Mouse (Mus musculus) MEL (cell line): ENCODE data around the gene Traf3. TPM values are rescaled to one million over a fixed set of nuclear protein-coding genes. Genes with fewer than 3 reads are reported as not detected.

Experiments used
- DNase-seq: peaks from one replicate; pipeline ENCODE4 v3.0.0; 2011; ENCODE audit warnings: low read depth, low spot score
- H3K27ac ChIP-seq: 2 replicates; pipeline ENCODE4 v1.5.1; 2012; ENCODE audit warnings: low read depth, mild to moderate bottlenecking, control low read depth, low read length, moderate library complexity; ENCODE audit not compliant: control insufficient read depth
- H3K27me3 ChIP-seq, 2 experiments: fragments of 150-350 bp in 1 of 2; sonication (generic) in 1 of 2; 2 replicates each; pipeline ENCODE4 v1.6.1; 2012; ENCODE audit warnings: low read length in 2 of 2, mild to moderate bottlenecking in 2 of 2, improper control_type of control experiment in 1 of 2, moderate library complexity in 1 of 2; ENCODE audit not compliant: insufficient read depth in 2 of 2, control insufficient read depth in 1 of 2
- H3K36me3 ChIP-seq, 2 experiments: 2 replicates each; pipeline ENCODE4 v1.6.1; 2012 to 2014; ENCODE audit warnings: low read length in 2 of 2, improper control_type of control experiment in 1 of 2, inconsistent platforms in 1 of 2, mild to moderate bottlenecking in 1 of 2; ENCODE audit not compliant: insufficient read depth in 2 of 2, control insufficient read depth in 1 of 2
- H3K4me1 ChIP-seq, 2 experiments: fragments of 150-350 bp in 1 of 2; sonication (generic) in 1 of 2; 2 replicates each; pipeline ENCODE4 v1.6.1; 2012; ENCODE audit warnings: low read length in 2 of 2, improper control_type of control experiment in 1 of 2, mild to moderate bottlenecking in 1 of 2; ENCODE audit not compliant: insufficient read depth in 2 of 2, control insufficient read depth in 1 of 2
- H3K4me3 ChIP-seq, 2 experiments: fragments of 150-350 bp in 1 of 2; sonication (generic) in 1 of 2; 2 replicates each; pipeline ENCODE4 v1.5.1; 2012; ENCODE audit warnings: low read depth in 2 of 2, low read length in 2 of 2, mild to moderate bottlenecking in 2 of 2, moderate library complexity in 2 of 2, control low read depth in 1 of 2, improper control_type of control experiment in 1 of 2; ENCODE audit not compliant: control insufficient read depth in 1 of 2, insufficient read depth in 1 of 2
- H3K79me2 ChIP-seq: 2 replicates; pipeline ENCODE4 v1.6.1; 2012; ENCODE audit warnings: mild to moderate bottlenecking, low read length, moderate library complexity; ENCODE audit not compliant: control insufficient read depth, poor library complexity, insufficient read depth
- H3K9ac ChIP-seq: 2 replicates; pipeline ENCODE4 v1.6.1; 2012; ENCODE audit warnings: low read depth, mild to moderate bottlenecking, control low read depth, low read length, moderate library complexity; ENCODE audit not compliant: control insufficient read depth, poor library complexity, severe bottlenecking
- H3K9me3 ChIP-seq: fragments of 150-350 bp; sonication (generic); replicated peaks from 2 replicates; pipeline ENCODE4 v1.6.1; 2012; ENCODE audit warnings: mild to moderate bottlenecking, low read length, improper control_type of control experiment, moderate library complexity; ENCODE audit not compliant: insufficient read depth
- CHD2 ChIP-seq: IDR thresholded peaks from 2 replicates; pipeline ENCODE4 v1.6.1; 2011; ENCODE audit warnings: low read length, improper control_type of control experiment
- E2F4 ChIP-seq: IDR thresholded peaks from 2 replicates; pipeline ENCODE4 v1.6.1; 2011; ENCODE audit warnings: low read depth, low read length, improper control_type of control experiment, borderline replicate concordance
- ETS1 ChIP-seq: IDR thresholded peaks from 2 replicates; pipeline ENCODE4 v1.6.1; 2012; ENCODE audit warnings: low read depth, mild to moderate bottlenecking, inconsistent platforms, low read length, improper control_type of control experiment, moderate library complexity
- GATA1 ChIP-seq: IDR thresholded peaks from 2 replicates; pipeline ENCODE4 v1.6.1; 2011; ENCODE audit warnings: low read depth, low read length, improper control_type of control experiment
- HCFC1 ChIP-seq: IDR thresholded peaks from 2 replicates; pipeline ENCODE4 v1.6.1; 2012; ENCODE audit warnings: low read depth, mild to moderate bottlenecking, inconsistent platforms, low read length, improper control_type of control experiment, moderate library complexity
- JUND ChIP-seq: IDR thresholded peaks from 2 replicates; pipeline ENCODE4 v1.6.1; 2011; ENCODE audit warnings: low read depth, mild to moderate bottlenecking, improper control_type of control experiment, low read length
- KAT2A ChIP-seq: conservative IDR thresholded peaks from 2 replicates; pipeline ENCODE4 v1.6.1; 2012; ENCODE audit warnings: low read depth, low read length, improper control_type of control experiment, inconsistent platforms
- MAFK ChIP-seq: IDR thresholded peaks from 2 replicates; pipeline ENCODE4 v1.6.1; 2011; ENCODE audit warnings: low read depth, mild to moderate bottlenecking, low read length, improper control_type of control experiment, borderline replicate concordance
- MAX ChIP-seq: IDR thresholded peaks from 2 replicates; pipeline ENCODE4 v1.6.1; 2011; ENCODE audit warnings: low read length, improper control_type of control experiment
- MAZ ChIP-seq: IDR thresholded peaks from 2 replicates; pipeline ENCODE4 v1.6.1; 2012; ENCODE audit warnings: low read depth, mild to moderate bottlenecking, inconsistent platforms, low read length, improper control_type of control experiment
- MEF2A ChIP-seq: IDR thresholded peaks from 2 replicates; pipeline ENCODE4 v1.6.1; 2014; ENCODE audit warnings: low read depth, mild to moderate bottlenecking, inconsistent platforms, low read length, improper control_type of control experiment; ENCODE audit not compliant: poor library complexity, insufficient replicate concordance, severe bottlenecking; ENCODE audit errors: extremely low read depth
- MXI1 ChIP-seq: IDR thresholded peaks from 2 replicates; pipeline ENCODE4 v1.6.1; 2011; ENCODE audit warnings: mild to moderate bottlenecking, low read depth, low read length, improper control_type of control experiment
- MYB ChIP-seq: IDR thresholded peaks from 2 replicates; pipeline ENCODE4 v1.6.1; 2011; ENCODE audit warnings: mild to moderate bottlenecking, low read depth, low read length, improper control_type of control experiment
- NELFE ChIP-seq: IDR thresholded peaks from 2 replicates; pipeline ENCODE4 v1.6.1; 2011; ENCODE audit warnings: low read depth, low read length, improper control_type of control experiment
- POLR2A ChIP-seq, 2 experiments: IDR thresholded peaks; 2 replicates each; pipeline ENCODE4 v1.6.1; 2011 to 2012; ENCODE audit warnings: low read length in 2 of 2, mild to moderate bottlenecking in 2 of 2, control low read depth in 1 of 2, improper control_type of control experiment in 1 of 2, low read depth in 1 of 2, moderate library complexity in 1 of 2; ENCODE audit not compliant: control insufficient read depth in 1 of 2, insufficient read depth in 1 of 2, poor library complexity in 1 of 2
- RAD21 ChIP-seq: IDR thresholded peaks from 2 replicates; pipeline ENCODE4 v1.6.1; 2011; ENCODE audit warnings: mild to moderate bottlenecking, low read depth, low read length, improper control_type of control experiment
- RCOR1 ChIP-seq: IDR thresholded peaks from 2 replicates; pipeline ENCODE4 v1.6.1; 2012; ENCODE audit warnings: low read depth, mild to moderate bottlenecking, inconsistent platforms, low read length, improper control_type of control experiment
- SIN3A ChIP-seq: IDR thresholded peaks from 2 replicates; pipeline ENCODE4 v1.6.1; 2012; ENCODE audit warnings: low read length, improper control_type of control experiment, inconsistent platforms
- TAL1 ChIP-seq: IDR thresholded peaks from 2 replicates; pipeline ENCODE4 v1.6.1; 2012; ENCODE audit warnings: mild to moderate bottlenecking, inconsistent platforms, low read length, moderate library complexity, mixed read lengths
- TBP ChIP-seq: IDR thresholded peaks from 2 replicates; pipeline ENCODE4 v1.8.0; 2011; ENCODE audit warnings: low read depth, low read length, improper control_type of control experiment
- TCF12 ChIP-seq: IDR thresholded peaks from 2 replicates; pipeline ENCODE4 v1.6.1; 2014; ENCODE audit warnings: low read depth, mild to moderate bottlenecking, inconsistent platforms, low read length, improper control_type of control experiment, moderate library complexity
- USF1 ChIP-seq: IDR thresholded peaks from 2 replicates; pipeline ENCODE4 v1.6.1; 2014; ENCODE audit warnings: low read depth, mild to moderate bottlenecking, inconsistent platforms, low read length, improper control_type of control experiment, moderate library complexity
- ZKSCAN1 ChIP-seq: IDR thresholded peaks from 2 replicates; pipeline ENCODE4 v1.6.1; 2012; ENCODE audit warnings: low read depth, mild to moderate bottlenecking, inconsistent platforms, low read length, improper control_type of control experiment, moderate library complexity
- ZNF384 ChIP-seq: IDR thresholded peaks from 2 replicates; pipeline ENCODE4 v1.6.1; 2012; ENCODE audit warnings: low read depth, mild to moderate bottlenecking, inconsistent platforms, low read length, improper control_type of control experiment
- polyA plus RNA-seq, 2 experiments: library from polyadenylated mRNA; stranded (reverse) in 1 of 2; unstranded in 1 of 2; fragments of >175 nt in 1 of 2; fragments of >200 nt in 1 of 2; gene quantifications; 2 replicates each; pipeline versions ENCODE4 v1.2.1 to v1.2.4; 2012; ENCODE audit warnings: low replicate concordance in 2 of 2, low read depth in 1 of 2; ENCODE audit not compliant: insufficient read length in 2 of 2, insufficient read depth in 1 of 2, missing spikeins in 1 of 2
- total RNA-seq: library from RNA; depleted of rRNA; stranded (reverse); fragments of 300-350 nt; gene quantifications from 2 replicates; pipeline ENCODE4 v1.2.3, GENCODE M21; 2012

Gene Traf3
- total and polyA plus RNA-seq, 3 experiments, result 21.1 to 40.7 TPM; not detected in 1

GRCm38 (mm10) chr12:111242346-111242745, 76.2 kb downstream of the Traf3 start:
- Histone ChIP-seq H3K4me1 (0 out of 4 replicates have a peak, but pooled peaks cover 0 to 2% of the 10 kb centered on the region in 2 experiments), H3K27ac (no peak overlapping the region), H3K9ac (no peak overlapping the region), H3K79me2 (no peaks in the 10 kb centered on the region), H3K9me3 (no peaks in the 10 kb centered on the region), H3K36me3 (peaks cover 0 to 9% of the 10 kb centered on the region in 2 experiments; a peak in 2 of 4 replicates), H3K27me3 (no peaks in the 10 kb centered on the region), H3K4me3 (no peak overlapping the region)
- no peak for DNase-seq
- TF ChIP-seq ETS1, result no peak
- no peak for TF ChIP-seq MAZ
- TF ChIP-seq RAD21, result no peak
- no peak for TF ChIP-seq TAL1
- TF ChIP-seq MYB, result no peak
- no peak for TF ChIP-seq ZNF384
- TF ChIP-seq NELFE, result no peak
- no peak for TF ChIP-seq CHD2
- TF ChIP-seq HCFC1, result no peak

GRCm38 (mm10) chr12:111243733-111244132, 77.6 kb downstream of the Traf3 start:
- no peak overlapping the region for H3K27ac ChIP-seq
- H3K79me2 ChIP-seq, result no peaks in the 10 kb centered on the region
- no peak overlapping the region for H3K4me3 ChIP-seq
- H3K36me3 ChIP-seq, result peaks cover 0 to 11% of the 10 kb centered on the region in 2 experiments; a peak in 2 of 4 replicates
- no peak overlapping the region for H3K9ac ChIP-seq
- H3K9me3 ChIP-seq, result no peaks in the 10 kb centered on the region
- H3K4me1 ChIP-seq, result 0 out of 4 replicates have a peak, but pooled peaks cover 0 to 2% of the 10 kb centered on the region in 2 experiments
- no peaks in the 10 kb centered on the region for H3K27me3 ChIP-seq
- TF ChIP-seq GATA1 (no peak), MEF2A (no peak), MAFK (no peak), MAZ (no peak), SIN3A (no peak), TBP (no peak), E2F4 (no peak), ETS1 (no peak), MYB (no peak), POLR2A (IDR thresholded peaks at IDR 0.05; ENCODE audit: control insufficient read depth in 1 of 2, insufficient read depth in 1 of 2, low read depth in 1 of 2, low read length in 2 of 2, poor library complexity in 1 of 2) (no peak), RCOR1 (no peak), MAX (no peak), TCF12 (no peak), HCFC1 (no peak), KAT2A (no peak), ZKSCAN1 (no peak), MXI1 (no peak), JUND (no peak), USF1 (no peak)
- no peak for DNase-seq
